Mouse (Mus musculus) bone marrow macrophage, adult 2 months (primary cell): Measurements from ENCODE around the gene Fndc4. TPM values are rescaled to one million over a fixed set of nuclear protein-coding genes. Genes with fewer than 3 reads are reported as not detected.

Source experiments
- H3K27ac ChIP-seq: 2 replicates; pipeline ENCODE4 v1.5.1; 2012; ENCODE audit warnings: low read depth, low read length; ENCODE audit not compliant: insufficient read depth
- H3K4me1 ChIP-seq: 2 replicates; pipeline ENCODE4 v1.6.1; 2012; ENCODE audit warnings: low read length; ENCODE audit not compliant: control insufficient read depth, insufficient read depth
- H3K4me3 ChIP-seq: 2 replicates; pipeline ENCODE4 v1.5.1; 2012; ENCODE audit warnings: mild to moderate bottlenecking, low read length, moderate library complexity; ENCODE audit not compliant: insufficient read depth
- CTCF ChIP-seq: IDR thresholded peaks from 2 replicates; pipeline ENCODE4 v1.5.1; 2012; ENCODE audit warnings: low read depth, mild to moderate bottlenecking, low read length, moderate library complexity
- POLR2A ChIP-seq: IDR thresholded peaks from 2 replicates; pipeline ENCODE4 v1.6.1; 2012; ENCODE audit warnings: mild to moderate bottlenecking, low read depth, low read length, borderline replicate concordance
- polyA plus RNA-seq: library from polyadenylated mRNA; stranded (reverse); fragments of >200 nt; gene quantifications from 2 replicates; pipeline ENCODE4 v1.2.4, GENCODE M21; 2012; ENCODE audit not compliant: missing spikeins, insufficient read depth, insufficient read length

Gene Fndc4
- not detected in 2 replicates for polyA plus RNA-seq

DNA sequence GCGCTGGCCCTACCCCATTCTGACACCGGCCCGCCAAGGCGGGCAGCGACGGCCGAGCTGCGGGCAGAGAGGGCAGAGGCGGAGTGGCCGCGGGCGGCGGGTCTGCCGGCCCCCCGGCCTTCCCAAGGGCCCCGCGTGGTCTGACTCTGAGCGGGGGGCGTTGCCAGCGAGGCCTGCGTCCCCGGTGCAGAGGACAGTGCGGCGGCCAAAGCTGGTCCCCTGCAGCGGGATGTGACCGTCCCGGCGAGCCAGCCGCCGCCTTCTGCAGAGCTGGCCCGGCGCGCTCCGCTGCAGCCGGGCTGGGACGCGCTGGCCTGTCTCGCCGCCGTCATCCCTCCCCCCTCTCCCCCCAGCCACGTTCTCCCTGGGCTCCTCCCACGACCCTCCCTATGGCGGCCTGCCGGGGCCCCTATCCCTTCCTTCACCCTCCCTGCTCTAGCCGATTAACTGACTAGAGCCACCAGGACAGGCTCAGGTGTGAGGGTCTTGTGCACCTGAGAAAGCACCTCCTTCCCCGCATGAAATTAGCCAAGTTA, at the start of gene Fndc4:
TSS of gene Fndc4 (minus strand) at position 475 of the 536 bp plus-strand sequence.
- Histone ChIP-seq H3K4me1 (peaks cover 12% of the 10 kb centered on the region), H3K27ac (no peak within 1 kb of the TSS), H3K4me3 (peak within 1 kb of the TSS; percentile 51)
- TF ChIP-seq POLR2A (no peak), CTCF (no peak)

DNA sequence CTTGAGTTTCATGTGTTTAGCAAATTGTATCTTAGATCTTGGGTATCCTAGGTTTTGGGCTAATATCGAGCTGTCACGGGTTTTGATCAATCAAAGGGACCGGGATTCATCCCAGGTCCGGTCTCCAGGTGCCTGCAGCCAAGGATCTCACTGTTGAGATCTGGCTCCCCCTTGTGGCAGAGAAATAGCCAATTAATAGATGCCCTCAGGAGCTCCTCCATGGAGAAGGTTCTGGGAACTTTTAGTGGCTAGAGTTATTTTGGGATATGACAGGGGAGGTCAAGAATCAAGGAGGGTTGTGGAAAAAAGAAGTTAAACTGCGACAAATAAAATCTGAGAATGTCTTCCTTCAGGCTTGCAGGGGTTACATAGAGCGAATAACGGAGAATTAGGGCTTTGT, 32.4 kb upstream of the Fndc4 start:
- Histone ChIP-seq H3K27ac (no peak overlapping the region), H3K4me1 (peaks cover 5% of the 10 kb centered on the region; the same call in 1 of the 2 replicates), H3K4me3 (no peak overlapping the region)
- TF ChIP-seq POLR2A (no peak), CTCF (peak; percentile 62)

DNA sequence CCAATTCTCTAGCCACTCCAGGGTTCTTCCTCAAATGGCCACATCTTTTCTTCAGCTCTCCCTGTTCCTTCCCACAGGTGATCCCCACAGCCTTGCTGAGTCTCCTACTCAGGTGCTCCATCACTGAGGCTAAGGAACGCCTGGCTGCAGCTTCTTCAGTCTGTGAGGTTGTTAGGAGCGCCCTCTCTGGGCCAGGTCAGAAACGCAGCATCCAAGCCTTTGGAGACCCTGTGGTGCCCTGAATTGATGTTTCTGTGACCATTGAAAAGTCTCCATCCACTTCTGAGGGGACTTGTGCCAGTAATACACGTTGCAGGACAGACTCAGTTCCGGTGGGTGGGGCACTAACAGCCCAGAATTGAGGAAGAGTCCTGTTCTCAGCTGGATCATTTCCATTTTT, 31.0 kb upstream of the Fndc4 start:
- peak; percentile 38; the same call in 1 of the 2 replicates for TF ChIP-seq CTCF
- TF ChIP-seq POLR2A = no peak
- H3K4me3 ChIP-seq = no peak overlapping the region
- H3K27ac ChIP-seq = no peak overlapping the region
- H3K4me1 ChIP-seq = peaks cover 5% of the 10 kb centered on the region; the same call in 1 of the 2 replicates

DNA sequence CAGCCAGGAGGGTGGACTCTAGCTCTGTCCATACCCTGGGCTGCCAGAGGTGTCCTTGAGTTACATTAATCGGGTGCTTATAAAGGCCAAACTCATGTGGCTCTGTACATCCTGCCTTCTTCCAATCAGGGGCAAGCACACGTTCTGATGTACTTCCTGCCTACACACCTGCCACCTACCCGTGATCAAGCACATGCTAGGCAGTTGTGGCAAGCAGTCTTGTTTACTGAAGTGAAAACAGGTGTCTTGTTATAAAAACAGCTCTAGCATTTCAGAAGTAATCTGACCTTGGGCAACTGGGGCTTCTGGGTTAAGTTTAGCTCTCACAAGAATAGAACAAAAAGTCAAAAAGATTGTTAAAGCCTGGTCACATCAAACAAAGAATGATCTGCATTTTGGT, 28.2 kb upstream of the Fndc4 start:
- Histone ChIP-seq H3K4me1 (peaks cover 5% of the 10 kb centered on the region; the same call in 1 of the 2 replicates), H3K27ac (no peak overlapping the region), H3K4me3 (no peak overlapping the region)
- no peak for TF ChIP-seq POLR2A

DNA sequence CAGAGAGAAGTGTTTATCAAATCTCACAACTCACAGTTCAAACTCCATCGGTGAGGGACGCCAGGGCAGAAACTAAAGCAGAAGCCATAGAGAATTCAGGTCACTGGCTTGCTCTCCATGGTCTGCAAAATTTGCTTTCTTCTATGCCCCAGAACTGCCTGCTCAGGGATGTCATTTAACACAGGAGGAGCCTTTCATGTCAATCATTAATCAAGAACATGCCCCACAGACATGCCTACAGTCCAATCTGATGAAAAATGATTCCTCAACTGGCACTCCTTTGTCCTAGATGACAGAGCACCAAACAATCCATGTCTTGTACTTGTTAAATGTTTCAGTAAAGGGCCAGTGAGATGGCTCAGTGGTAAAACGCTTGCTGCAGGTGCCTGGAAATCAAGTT, 26.9 kb upstream of the Fndc4 start:
- TF ChIP-seq CTCF (no peak), POLR2A (no peak)
- Histone ChIP-seq H3K27ac (no peak overlapping the region), H3K4me3 (no peak overlapping the region), H3K4me1 (peaks cover 5% of the 10 kb centered on the region; the same call in 1 of the 2 replicates)

DNA sequence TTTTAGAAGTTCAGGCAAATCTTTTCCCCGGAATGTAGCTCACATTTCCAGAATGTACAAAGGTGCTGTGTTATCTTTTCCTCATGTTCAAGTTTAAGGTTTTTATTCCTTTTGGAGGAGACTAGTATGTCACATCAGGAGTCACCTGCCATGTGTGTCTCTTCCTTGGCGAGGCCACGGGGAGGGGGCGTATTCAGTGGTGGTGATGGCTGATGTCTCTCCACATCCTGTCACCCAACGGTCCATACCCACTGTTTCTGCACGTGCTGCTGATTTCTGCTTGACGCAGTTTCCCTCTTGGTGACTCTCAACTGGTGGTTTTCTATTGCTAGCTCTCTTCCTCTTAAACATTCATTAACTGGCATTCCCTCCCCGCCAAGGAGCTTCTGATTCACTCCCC, 16.9 kb upstream of the Fndc4 start:
- TF ChIP-seq POLR2A = no peak
- TF ChIP-seq CTCF = no peak
- H3K27ac ChIP-seq = no peak overlapping the region
- peaks cover 6% of the 10 kb centered on the region for H3K4me1 ChIP-seq
- H3K4me3 ChIP-seq = no peak overlapping the region

DNA sequence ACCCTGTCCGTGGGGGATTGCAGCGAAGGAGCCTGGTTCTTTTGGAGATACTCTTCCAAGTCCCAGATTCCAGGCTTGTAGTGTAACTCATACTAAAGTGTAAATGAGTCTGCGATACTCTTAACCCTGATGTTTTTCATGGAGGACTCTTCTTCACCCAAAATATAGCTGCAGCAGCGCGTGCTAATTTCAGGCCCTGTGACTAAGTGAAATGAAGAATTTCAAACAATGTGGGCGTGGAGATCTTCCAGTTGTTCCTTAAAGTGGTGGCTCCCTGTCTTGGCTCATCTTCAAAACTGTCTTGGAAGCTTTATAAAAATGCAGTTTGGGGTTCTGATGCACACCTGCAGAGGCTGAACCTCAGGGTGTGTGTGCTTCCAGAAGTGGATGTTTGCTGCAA, 7.2 kb upstream of the Fndc4 start:
- Histone ChIP-seq H3K27ac (no peak overlapping the region), H3K4me1 (peaks cover 6% of the 10 kb centered on the region), H3K4me3 (no peak overlapping the region)
- no peak for TF ChIP-seq POLR2A
- no peak for TF ChIP-seq CTCF

DNA sequence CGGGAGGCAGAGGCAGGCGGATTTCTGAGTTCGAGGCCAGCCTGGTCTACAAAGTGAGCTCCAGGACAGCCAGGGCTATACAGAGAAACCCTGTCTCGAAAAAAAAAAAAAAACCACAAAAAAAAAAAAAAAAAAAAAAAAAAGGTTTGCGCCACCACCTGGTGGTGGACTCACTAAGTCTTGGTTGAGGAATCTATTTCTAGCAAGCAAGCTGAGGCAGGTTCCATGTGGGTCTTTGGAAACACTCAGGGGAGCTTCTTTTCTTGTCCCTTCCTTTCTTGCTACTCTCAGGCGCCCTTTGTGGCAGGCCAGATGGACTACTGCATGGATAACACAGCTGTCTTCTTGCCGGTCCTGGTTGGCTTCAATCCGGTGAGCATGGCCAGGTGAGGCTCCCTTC, 6.0 kb upstream of the Fndc4 start:
- Histone ChIP-seq H3K27ac (no peak overlapping the region), H3K4me1 (peaks cover 6% of the 10 kb centered on the region), H3K4me3 (no peak overlapping the region)
- TF ChIP-seq POLR2A (no peak), CTCF (no peak)

DNA sequence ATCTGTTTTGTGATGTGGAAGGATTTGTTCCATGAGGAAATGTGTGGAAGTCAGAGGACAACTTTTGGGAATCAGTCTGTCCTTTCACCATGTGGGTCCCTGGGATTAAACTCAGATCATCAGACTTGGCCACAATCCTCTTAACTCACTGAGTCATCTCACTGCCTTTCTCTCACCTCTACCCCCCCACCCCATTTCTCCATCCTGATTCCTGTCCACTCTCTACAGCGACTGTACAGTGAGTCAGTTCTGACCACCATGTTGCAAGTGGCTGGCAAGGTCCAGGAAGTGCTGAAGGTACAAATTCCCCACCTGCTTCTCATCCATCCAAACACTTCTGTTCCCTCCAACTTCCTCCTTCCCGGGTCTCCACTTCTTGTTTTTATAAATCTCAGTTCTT, 2.6 kb upstream of the Fndc4 start:
- no peak overlapping the region for H3K4me3 ChIP-seq
- TF ChIP-seq CTCF = no peak
- no peak for TF ChIP-seq POLR2A
- H3K27ac ChIP-seq = no peak overlapping the region
- H3K4me1 ChIP-seq = peaks cover 6% of the 10 kb centered on the region

DNA sequence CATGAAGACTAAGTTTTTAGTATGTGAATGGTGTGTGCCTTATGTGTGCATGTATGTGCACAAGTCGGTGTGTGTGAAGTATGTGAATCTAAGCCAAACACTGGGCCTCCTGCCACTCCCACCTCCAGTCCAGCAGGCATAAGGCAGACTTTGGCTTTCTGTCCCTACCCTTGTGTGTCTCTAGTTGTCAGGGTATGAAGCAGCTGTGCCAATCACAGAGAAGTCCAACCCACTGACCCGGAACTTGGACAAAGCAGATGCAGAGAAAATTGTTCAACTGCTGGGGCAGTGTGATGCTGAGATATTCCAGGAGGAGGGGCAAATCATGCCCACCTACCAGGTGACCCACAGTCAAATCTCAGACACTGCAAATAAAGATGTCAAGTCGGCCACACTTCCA, 2.1 kb upstream of the Fndc4 start:
- TF ChIP-seq CTCF = no peak
- no peak overlapping the region for H3K27ac ChIP-seq

DNA sequence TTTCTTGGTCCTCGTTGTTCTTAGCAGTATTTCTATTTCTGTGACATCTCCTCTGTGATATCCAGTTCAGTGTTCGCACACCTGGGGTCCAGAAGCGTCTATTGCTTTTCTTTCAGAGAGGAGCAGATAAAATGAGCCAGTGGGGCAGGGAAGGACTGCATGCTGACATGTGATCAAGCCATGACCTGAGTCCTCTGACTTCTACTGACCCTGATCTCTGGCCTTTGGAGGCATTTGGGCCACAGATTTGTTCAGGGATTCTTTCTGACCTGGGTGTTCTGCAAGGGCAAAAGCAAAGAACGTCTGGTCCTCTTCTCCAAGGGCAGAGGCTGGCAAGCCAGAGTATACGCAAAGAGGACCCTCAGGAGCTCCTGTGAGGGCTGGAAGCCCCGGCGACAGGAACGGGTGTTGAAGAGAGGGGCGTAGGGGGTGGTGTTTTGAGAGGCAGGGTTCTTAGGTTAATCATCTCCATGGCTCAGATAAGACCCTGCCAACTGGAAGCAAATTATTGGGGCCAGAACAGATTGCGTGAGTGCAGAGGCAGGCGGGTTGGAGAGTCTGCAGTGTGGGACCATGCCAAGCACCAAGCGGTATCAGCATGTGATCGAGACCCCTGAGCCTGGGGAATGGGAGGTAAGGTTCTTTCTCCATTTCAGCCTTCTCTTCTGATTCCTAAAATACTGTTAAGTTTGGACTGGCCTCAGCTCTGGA, 1.3 kb upstream of the Fndc4 start, which contains the start of gene Gckr:
TSS of gene Gckr (plus strand) at position 397 of the 711 bp plus-strand sequence.
- no peak within 1 kb of the TSS for H3K27ac ChIP-seq

More for the DNA sequence above, 2.1 kb upstream of the Fndc4 start:
- peaks cover 6% of the 10 kb centered on the region for H3K4me1 ChIP-seq
- no peak overlapping the region for H3K4me3 ChIP-seq

More for the DNA sequence above, 1.3 kb upstream of the Fndc4 start, which contains the start of gene Gckr:
- H3K4me3 ChIP-seq = no peak within 1 kb of the TSS
- TF ChIP-seq CTCF (no peak), POLR2A (no peak)
- peaks cover 6% of the 10 kb centered on the region for H3K4me1 ChIP-seq
